Mouse (Mus musculus) cortical plate, adult 2 months (tissue): ENCODE results near the gene Lin28b. TPM values are rescaled to one million over a fixed set of nuclear protein-coding genes. Genes with fewer than 3 reads are reported as not detected.

Experiments used
- H3K27ac ChIP-seq: fragments of 200-500 bp; 2 replicates; pipeline ENCODE4 v1.5.1; 2012; ENCODE audit warnings: low read length, control low read depth, inconsistent platforms; ENCODE audit not compliant: insufficient read depth
- H3K4me1 ChIP-seq: fragments of 200-500 bp; 2 replicates; pipeline ENCODE4 v1.6.1; 2011; ENCODE audit warnings: low read length; ENCODE audit not compliant: control insufficient read depth, insufficient read depth
- H3K4me3 ChIP-seq: fragments of 200-500 bp; 2 replicates; pipeline ENCODE4 v1.5.1; 2011; ENCODE audit warnings: mild to moderate bottlenecking, low read length, control low read depth; ENCODE audit not compliant: insufficient read depth
- CTCF ChIP-seq: fragments of 200-500 bp; IDR thresholded peaks from 2 replicates; pipeline ENCODE4 v1.5.1; 2011; ENCODE audit warnings: mild to moderate bottlenecking, control low read depth, low read length; ENCODE audit not compliant: insufficient read depth; ENCODE audit errors: extremely low read depth
- POLR2A ChIP-seq: fragments of 200-500 bp; IDR thresholded peaks from 2 replicates; pipeline ENCODE4 v1.6.1; 2011; ENCODE audit warnings: mild to moderate bottlenecking, low read length, control low read depth; ENCODE audit not compliant: insufficient read depth; ENCODE audit errors: extremely low read depth
- polyA plus RNA-seq: library from polyadenylated mRNA; depleted of rRNA; stranded (reverse); fragments of >200 nt; gene quantifications from 2 replicates; pipeline ENCODE4 v1.2.3, GENCODE M21; 2012

Gene Lin28b
- polyA plus RNA-seq, 1 experiment: 3.6 TPM

GRCm38 (mm10) chr10:45422372-45422771 lies 63.8 kb downstream of the Lin28b start:
- Histone ChIP-seq H3K27ac (no peak overlapping the region), H3K4me1 (no peaks in the 10 kb centered on the region), H3K4me3 (no peak overlapping the region)
- TF ChIP-seq POLR2A (no peak), CTCF (no peak)

- TF ChIP-seq CTCF (no peak), POLR2A (no peak)
- no peak overlapping the region for H3K4me3 ChIP-seq
- no peaks in the 10 kb centered on the region for H3K4me1 ChIP-seq
- H3K27ac ChIP-seq: no peak overlapping the region
These were observed 74.1 kb downstream of the Lin28b start for GRCm38 (mm10) chr10:45412144-45412543.

DNA sequence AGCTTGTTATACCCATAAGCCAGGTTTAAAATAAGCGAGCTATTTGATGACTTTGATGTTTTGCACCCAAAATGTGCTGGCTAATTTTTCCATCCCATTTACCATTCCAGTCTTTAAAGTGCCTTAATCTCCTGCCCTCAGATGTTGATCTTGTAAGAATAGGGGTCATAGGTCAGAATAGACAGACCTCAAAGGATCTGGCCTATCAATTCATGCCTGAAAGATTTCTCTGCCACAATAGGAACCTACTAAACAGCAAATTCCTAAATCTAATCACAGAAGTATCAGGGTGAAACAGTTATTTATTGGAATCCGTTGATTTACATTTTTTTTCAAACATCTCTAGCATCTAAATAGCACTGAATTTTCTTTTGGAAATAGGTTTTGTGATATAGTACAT lies 74.5 kb downstream of the Lin28b start:
- TF ChIP-seq POLR2A (no peak), CTCF (no peak)
- H3K4me3 ChIP-seq: no peak overlapping the region
- H3K4me1 ChIP-seq: no peaks in the 10 kb centered on the region
- no peak overlapping the region for H3K27ac ChIP-seq

DNA sequence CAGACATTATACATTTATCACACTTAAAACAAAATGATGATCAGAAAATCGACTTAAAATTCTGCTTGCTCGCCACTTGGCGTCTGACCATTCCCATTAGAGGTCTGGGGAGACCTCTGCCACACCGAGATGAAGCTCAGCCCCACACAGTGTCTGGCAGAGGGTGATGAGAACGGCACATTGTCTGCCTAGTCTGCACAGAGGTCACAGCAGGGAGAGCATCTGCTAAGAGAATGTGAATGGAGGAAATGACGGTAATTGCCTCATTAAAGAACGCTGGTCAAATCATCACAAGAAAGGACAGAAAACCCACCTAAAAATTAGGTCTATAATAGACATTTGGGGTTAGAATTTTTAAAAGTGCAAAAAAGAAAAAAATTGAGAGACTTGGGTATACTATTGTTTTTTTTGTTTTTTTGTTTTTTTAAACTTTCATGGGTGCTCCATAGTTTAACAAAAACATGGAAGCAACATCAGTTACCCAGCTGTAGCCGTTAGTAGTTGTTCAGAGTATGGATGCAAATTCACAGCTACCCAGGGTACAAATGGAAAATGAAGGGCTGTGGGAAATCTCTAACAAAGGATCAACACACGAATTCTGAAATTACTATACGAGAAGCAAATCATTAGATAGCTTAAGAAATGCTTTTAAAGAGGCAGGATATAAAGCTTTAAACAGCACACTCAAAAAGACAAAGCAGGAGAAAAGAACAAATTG lies 75.4 kb downstream of the Lin28b start:
- Histone ChIP-seq H3K4me3 (no peak overlapping the region), H3K4me1 (no peaks in the 10 kb centered on the region), H3K27ac (no peak overlapping the region)
- no peak for TF ChIP-seq CTCF
- TF ChIP-seq POLR2A: no peak

GRCm38 (mm10) chr10:45399702-45400243 lies 86.4 kb downstream of the Lin28b start:
- Histone ChIP-seq H3K4me1 (no peaks in the 10 kb centered on the region), H3K4me3 (no peak overlapping the region), H3K27ac (no peak overlapping the region)
- TF ChIP-seq CTCF (no peak), POLR2A (no peak)

GRCm38 (mm10) chr10:45398211-45398610 lies 88.0 kb downstream of the Lin28b start:
- Histone ChIP-seq H3K27ac (no peak overlapping the region), H3K4me3 (no peak overlapping the region), H3K4me1 (no peaks in the 10 kb centered on the region)
- TF ChIP-seq POLR2A: no peak

- TF ChIP-seq POLR2A (no peak), CTCF (no peak)
- no peak overlapping the region for H3K4me3 ChIP-seq
- H3K27ac ChIP-seq: no peak overlapping the region
These were observed 103.6 kb downstream of the Lin28b start for GRCm38 (mm10) chr10:45382637-45382958.

GRCm38 (mm10) chr10:45381937-45382636 lies 104.1 kb downstream of the Lin28b start:
- H3K27ac ChIP-seq: no peak overlapping the region
- no peak overlapping the region for H3K4me3 ChIP-seq
- no peaks in the 10 kb centered on the region for H3K4me1 ChIP-seq
- TF ChIP-seq POLR2A (no peak), CTCF (no peak)

More at GRCm38 (mm10) chr10:45382637-45382958, 103.6 kb downstream of the Lin28b start:
- H3K4me1 ChIP-seq: no peaks in the 10 kb centered on the region

DNA sequence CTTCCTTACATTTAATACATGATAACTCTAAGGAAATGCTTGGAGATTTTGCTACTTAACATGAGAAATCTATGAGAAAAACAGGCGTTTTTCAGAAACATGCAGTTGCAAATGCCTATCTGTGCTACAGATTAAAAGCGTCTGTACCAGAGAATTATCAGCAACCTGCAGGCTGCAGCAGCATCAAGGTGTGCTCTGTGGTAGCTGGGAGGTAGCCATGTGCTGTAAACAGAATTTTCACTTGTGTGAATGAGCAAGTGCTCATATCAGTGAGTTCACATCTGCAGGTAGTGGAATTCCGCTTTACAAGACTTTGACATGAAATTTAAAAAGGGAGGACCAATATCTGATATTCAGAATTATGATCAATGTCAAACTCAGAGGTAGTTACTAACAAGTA lies 107.9 kb downstream of the Lin28b start:
- TF ChIP-seq POLR2A (no peak), CTCF (no peak)
- Histone ChIP-seq H3K27ac (no peak overlapping the region), H3K4me1 (no peaks in the 10 kb centered on the region), H3K4me3 (no peak overlapping the region)
